Mouse (Mus musculus) hindbrain, embryonic 11.5 days (tissue): ENCODE results near the gene Atp8a1. TPM values are rescaled to one million over a fixed set of nuclear protein-coding genes. Genes with fewer than 3 reads are reported as not detected.

Source experiments
- ATAC-seq: fragments of 200-750 bp; cut with Nextera tagmentation; 2 replicates; pipeline ENCODE4 v1.8.0; 2017; ENCODE audit warnings: mild to moderate bottlenecking, moderate TSS enrichment, moderate library complexity; ENCODE audit not compliant: low FRiP score
- DNase-seq: peaks from one replicate; pipeline ENCODE4 v3.0.0-alpha.2; 2015; ENCODE audit warnings: low spot score
- H3K27ac ChIP-seq: fragments of 300-500 bp; sonication (generic); 2 replicates; pipeline ENCODE4 v1.5.1; 2014; ENCODE audit warnings: mild to moderate bottlenecking, low read depth, low read length
- H3K27me3 ChIP-seq: fragments of 300-500 bp; sonication (generic); 2 replicates; pipeline ENCODE4 v1.6.1; 2014; ENCODE audit warnings: mild to moderate bottlenecking, low read length, moderate library complexity, mixed read lengths; ENCODE audit not compliant: control insufficient read depth, insufficient read depth
- H3K36me3 ChIP-seq: fragments of 300-500 bp; sonication (generic); 2 replicates; pipeline ENCODE4 v1.6.1; 2014; ENCODE audit warnings: mild to moderate bottlenecking, low read length, moderate library complexity, mixed read lengths; ENCODE audit not compliant: control insufficient read depth, insufficient read depth
- H3K4me1 ChIP-seq: fragments of 300-500 bp; sonication (generic); replicated peaks from 2 replicates; pipeline ENCODE4 v1.6.1; 2014; ENCODE audit warnings: low read length, mixed read lengths; ENCODE audit not compliant: control insufficient read depth, insufficient read depth
- H3K4me2 ChIP-seq: fragments of 300-500 bp; sonication (generic); replicated peaks from 2 replicates; pipeline ENCODE4 v1.6.1; 2014; ENCODE audit warnings: mild to moderate bottlenecking, low read depth, low read length
- H3K4me3 ChIP-seq: fragments of 300-500 bp; sonication (generic); 2 replicates; pipeline ENCODE4 v1.5.1; 2014; ENCODE audit warnings: low read depth, low read length
- H3K9ac ChIP-seq: fragments of 300-500 bp; sonication (generic); 2 replicates; pipeline ENCODE4 v1.6.1; 2014; ENCODE audit warnings: low read depth, low read length
- H3K9me3 ChIP-seq: fragments of 300-500 bp; sonication (generic); 2 replicates; pipeline ENCODE4 v1.6.1; 2016; ENCODE audit warnings: low read length; ENCODE audit not compliant: control insufficient read depth
- WGBS: fragments of 180-500 bp; shearing (Covaris S2); extraction: QIAGEN DNeasy Blood & Tissue Kit; methylation state at CpG from one replicate; pipeline ENCODE4 v1.1.7; 2014; 5-methylcytosine and 5-hydroxymethylcytosine counted together
- polyA plus RNA-seq: library from polyadenylated mRNA; unstranded; fragments of >200 nt; fragmentation: Nextera tagmentation; extraction: Ambion mirVana; gene quantifications from 2 replicates; pipeline ENCODE4 v1.2.1, GENCODE M21; 2014

Atp8a1 gene
- 23.6 and 24.8 TPM in 2 replicates for polyA plus RNA-seq

DNA sequence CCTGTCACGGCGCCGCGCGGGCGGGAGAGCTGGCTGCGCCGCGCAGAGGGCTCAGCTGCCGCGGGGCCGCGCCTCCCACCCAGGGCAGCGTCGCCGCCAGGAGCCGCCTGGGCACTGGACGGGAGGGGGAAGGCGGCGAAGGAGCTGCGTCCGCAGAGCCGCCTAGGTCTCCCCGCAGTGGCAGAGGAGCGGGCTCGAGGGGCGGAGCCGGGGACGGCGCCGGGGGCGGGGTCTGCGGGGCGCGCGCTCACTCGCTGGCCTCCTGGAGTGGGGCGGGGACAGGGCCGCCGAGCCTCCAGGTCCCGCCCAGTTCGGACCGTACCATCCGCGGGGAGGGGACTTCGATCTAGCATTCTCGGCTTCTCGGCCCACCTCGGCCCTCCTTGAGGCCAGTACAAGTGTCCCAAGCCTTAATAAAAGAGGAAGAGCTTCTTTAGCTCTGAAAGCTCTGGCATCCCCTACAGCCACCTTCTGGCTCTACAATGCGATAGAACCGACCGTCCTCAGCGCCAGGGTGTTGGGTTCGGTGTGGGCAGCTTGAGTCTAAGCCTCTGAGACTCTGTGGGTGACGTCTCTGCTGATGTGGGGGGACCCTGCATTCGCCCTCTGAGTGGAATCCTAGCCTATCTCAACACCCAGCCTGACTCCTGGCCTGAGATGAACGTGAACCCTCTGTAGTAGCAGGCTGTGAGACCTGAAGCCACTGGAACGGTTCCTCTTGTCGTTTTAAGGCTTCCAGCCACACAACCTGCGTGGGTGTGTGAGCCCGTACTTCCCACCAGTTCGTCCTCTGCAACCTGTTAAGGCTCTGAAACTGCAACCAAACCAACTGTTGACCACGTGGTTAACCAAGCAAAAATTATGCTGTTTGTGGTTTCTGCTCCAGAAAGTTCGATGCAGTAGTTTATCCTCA is at the start of gene Atp8a1:
TSS of gene Atp8a1 (minus strand) at position 182 of the 913 bp plus-strand sequence.
- 1% methylated on average over 53 of the region's 64 CpGs for WGBS
- Histone ChIP-seq H3K9me3 (no peaks in the 10 kb centered on the region), H3K4me1 (peaks cover 4% of the 10 kb centered on the region; the same call in 1 of the 2 replicates), H3K9ac (peak within 1 kb of the TSS; percentile 75), H3K36me3 (no peaks in the 10 kb centered on the region), H3K27ac (peak within 1 kb of the TSS; percentile 73), H3K4me2 (peak within 1 kb of the TSS; percentile 85), H3K4me3 (peak within 1 kb of the TSS; percentile 83), H3K27me3 (no peaks in the 10 kb centered on the region)
- peak; percentile 94 for ATAC-seq
- DNase-seq: peak; percentile 99

DNA sequence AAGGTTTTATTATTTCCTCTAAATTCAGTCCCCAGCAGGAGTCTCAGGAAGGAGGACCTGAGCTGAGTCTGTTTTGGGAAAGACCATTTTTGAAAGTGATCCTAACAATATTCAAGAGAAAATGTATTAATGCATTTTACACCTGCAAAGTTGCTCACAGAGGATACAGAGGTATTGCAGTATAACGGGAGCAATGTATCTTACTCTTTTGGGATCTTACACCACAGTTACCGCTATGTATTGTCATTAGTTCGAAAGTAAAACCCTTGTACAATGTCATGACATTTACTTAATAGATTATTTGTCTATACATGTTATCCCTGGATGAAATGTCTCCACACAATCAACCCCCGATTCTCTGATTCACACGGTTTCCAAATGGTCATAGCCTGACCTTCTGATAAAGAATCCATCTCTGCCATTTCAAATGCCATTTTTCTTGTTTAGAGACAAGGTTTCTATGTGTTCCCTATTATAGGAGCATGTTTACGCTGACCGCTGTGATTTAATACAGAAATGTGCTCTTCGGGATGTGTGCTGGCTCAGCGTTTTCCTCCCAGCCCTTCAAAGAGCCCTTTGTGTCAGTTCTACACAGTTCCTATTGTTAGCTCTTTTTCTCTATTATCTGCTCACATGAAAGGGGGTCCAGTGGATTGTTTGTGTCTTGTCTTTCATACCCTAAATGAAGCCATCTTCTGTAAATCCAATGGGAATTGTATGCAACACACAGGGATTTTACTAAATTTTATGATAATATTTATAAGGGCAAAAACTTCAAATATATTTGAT is 37.4 kb upstream of the Atp8a1 start:
- H3K9ac ChIP-seq: no peak overlapping the region

GRCm38 (mm10) chr5:67883564-67884171 is 36.4 kb upstream of the Atp8a1 start:
- Histone ChIP-seq H3K9me3 (no peaks in the 10 kb centered on the region), H3K27ac (no peak overlapping the region), H3K4me3 (no peak overlapping the region), H3K4me1 (no peaks in the 10 kb centered on the region), H3K9ac (no peak overlapping the region), H3K27me3 (no peaks in the 10 kb centered on the region), H3K4me2 (no peak overlapping the region), H3K36me3 (no peaks in the 10 kb centered on the region)
- WGBS: 69% methylated on average over 1 of the region's 1 CpGs
- ATAC-seq (peak; percentile 37; the same call in 1 of the 2 replicates), DNase-seq (no peak)

More for the DNA sequence above, 37.4 kb upstream of the Atp8a1 start:
- Histone ChIP-seq H3K4me2 (no peak overlapping the region), H3K4me3 (no peak overlapping the region), H3K4me1 (no peaks in the 10 kb centered on the region), H3K9me3 (no peaks in the 10 kb centered on the region), H3K36me3 (no peaks in the 10 kb centered on the region), H3K27me3 (no peaks in the 10 kb centered on the region), H3K27ac (no peak overlapping the region)
- 37% methylated on average over 9 of the region's 9 CpGs for WGBS
- DNase-seq: peak; percentile 42
- peak; percentile 74 for ATAC-seq

GRCm38 (mm10) chr5:67871414-67871813 is 24.2 kb upstream of the Atp8a1 start:
- WGBS: 62% methylated on average over 3 of the region's 3 CpGs
- no peak overlapping the region for H3K27ac ChIP-seq
- no peak for DNase-seq

DNA sequence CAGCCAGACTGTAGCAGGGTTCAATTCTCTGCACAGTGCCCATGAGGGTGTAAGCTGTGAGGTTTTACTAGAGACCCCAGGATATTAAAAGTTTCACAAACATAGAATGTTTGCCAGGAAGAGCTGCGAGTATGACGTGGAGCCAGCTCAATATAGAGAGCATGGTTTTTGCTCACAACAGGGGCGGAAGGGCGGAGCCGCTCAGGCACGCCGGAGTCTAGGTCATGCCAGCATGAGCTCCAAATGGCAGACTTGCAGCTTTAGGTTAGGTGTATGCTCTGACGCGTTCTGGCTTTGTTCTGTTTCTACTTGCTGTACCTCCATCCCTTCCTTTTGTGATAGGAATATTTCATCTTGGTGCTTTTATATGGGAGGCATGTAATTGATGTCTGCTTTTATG is 19.0 kb upstream of the Atp8a1 start:
- Histone ChIP-seq H3K4me2 (no peak overlapping the region), H3K4me3 (no peak overlapping the region), H3K27me3 (no peaks in the 10 kb centered on the region), H3K9me3 (no peaks in the 10 kb centered on the region), H3K36me3 (no peaks in the 10 kb centered on the region), H3K27ac (no peak overlapping the region), H3K4me1 (no peaks in the 10 kb centered on the region), H3K9ac (no peak overlapping the region)
- WGBS: 75% methylated on average over 9 of the region's 9 CpGs
- ATAC-seq (no peak), DNase-seq (no peak)

More at GRCm38 (mm10) chr5:67871414-67871813, 24.2 kb upstream of the Atp8a1 start:
- H3K4me3 ChIP-seq: no peak overlapping the region
- ATAC-seq: no peak
- no peaks in the 10 kb centered on the region for H3K36me3 ChIP-seq
- H3K9ac ChIP-seq: no peak overlapping the region
- no peak overlapping the region for H3K4me2 ChIP-seq
- no peaks in the 10 kb centered on the region for H3K4me1 ChIP-seq
- H3K9me3 ChIP-seq: no peaks in the 10 kb centered on the region
- H3K27me3 ChIP-seq: no peaks in the 10 kb centered on the region

DNA sequence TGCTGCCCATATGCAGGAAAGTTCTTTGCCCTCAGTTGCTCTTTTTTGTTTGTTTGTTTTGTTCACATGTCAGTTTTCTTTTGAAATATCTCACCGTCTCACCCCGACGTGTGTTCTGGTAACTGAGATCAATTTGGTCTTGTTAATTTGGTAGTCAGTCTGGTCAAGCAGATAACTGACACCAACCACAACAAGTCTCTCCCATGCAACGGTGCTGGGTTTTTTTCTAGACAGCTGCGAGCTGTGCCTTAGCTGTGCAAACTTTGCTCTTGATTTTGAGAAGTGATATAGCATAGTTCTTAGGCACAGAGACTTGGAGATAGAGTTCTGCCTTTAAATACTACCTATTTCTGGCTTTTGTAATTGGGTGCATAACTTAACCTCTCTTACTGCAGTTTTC is 18.4 kb upstream of the Atp8a1 start:
- Histone ChIP-seq H3K27me3 (no peaks in the 10 kb centered on the region), H3K9me3 (no peaks in the 10 kb centered on the region), H3K4me3 (no peak overlapping the region), H3K9ac (no peak overlapping the region), H3K27ac (no peak overlapping the region), H3K4me1 (no peaks in the 10 kb centered on the region), H3K36me3 (no peaks in the 10 kb centered on the region), H3K4me2 (no peak overlapping the region)
- no peak for DNase-seq
- ATAC-seq: no peak
- WGBS: 74% methylated on average over 5 of the region's 5 CpGs

- ATAC-seq (no peak), DNase-seq (no peak)
- H3K9ac ChIP-seq: no peak overlapping the region
- H3K4me1 ChIP-seq: no peaks in the 10 kb centered on the region
- no peak overlapping the region for H3K27ac ChIP-seq
- no peak overlapping the region for H3K4me3 ChIP-seq
- no peaks in the 10 kb centered on the region for H3K27me3 ChIP-seq
- H3K36me3 ChIP-seq: no peaks in the 10 kb centered on the region
- no peak overlapping the region for H3K4me2 ChIP-seq
- 87% methylated on average over 2 of the region's 2 CpGs for WGBS
- H3K9me3 ChIP-seq: no peaks in the 10 kb centered on the region
Observed at GRCm38 (mm10) chr5:67864508-67865060, 17.4 kb upstream of the Atp8a1 start.

DNA sequence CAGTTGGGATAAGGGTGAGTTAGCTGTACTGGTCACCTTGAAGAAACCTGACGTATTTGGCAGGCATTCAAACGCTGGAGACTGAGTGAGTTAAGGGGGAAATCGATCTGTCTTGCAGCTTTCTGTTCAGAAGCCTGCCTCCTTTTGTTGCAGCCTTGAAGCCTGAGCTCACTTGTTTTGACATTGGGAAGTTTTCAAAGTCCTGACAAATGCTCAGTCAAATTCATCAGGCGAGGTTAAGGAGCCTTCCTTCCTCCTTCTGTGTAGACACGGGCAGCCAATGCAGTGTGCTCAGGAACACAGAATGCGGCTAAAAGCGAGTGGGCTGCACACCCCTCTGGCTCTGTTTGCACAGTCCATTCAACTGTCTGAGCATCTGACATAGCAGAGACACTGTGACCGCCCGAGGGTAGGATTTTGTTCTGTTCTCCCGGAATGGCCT is 16.7 kb upstream of the Atp8a1 start:
- peak; percentile 18 for DNase-seq
- Histone ChIP-seq H3K9me3 (no peaks in the 10 kb centered on the region), H3K27me3 (no peaks in the 10 kb centered on the region), H3K27ac (no peak overlapping the region), H3K4me1 (no peaks in the 10 kb centered on the region), H3K4me3 (no peak overlapping the region), H3K36me3 (no peaks in the 10 kb centered on the region), H3K9ac (no peak overlapping the region), H3K4me2 (no peak overlapping the region; the same call in 1 of the 2 replicates)
- no peak for ATAC-seq
- 52% methylated on average over 10 of the region's 10 CpGs for WGBS
